Mouse (Mus musculus): ENCODE data around the gene Cbr2. TPM values are rescaled to one million over a fixed set of nuclear protein-coding genes. Genes with fewer than 3 reads are reported as not detected.

Cbr2 gene
- polyA plus RNA-seq, 1 experiment from 2014 or later: 112 TPM

Other genes with a start within 250 kb of the Cbr2 start
- gene Mrpl12, start 247.5 kb downstream of the Cbr2 start, polyA plus RNA-seq (2015; fragmentation: Nextera tagmentation; extraction: Ambion mirVana): 140 and 145 TPM in 2 replicates
- gene Slc25a10, start 240.3 kb downstream of the Cbr2 start, polyA plus RNA-seq (2015; fragmentation: Nextera tagmentation; extraction: Ambion mirVana): 73.9 and 75.8 TPM in 2 replicates
- gene Gcgr, start 201.4 kb downstream of the Cbr2 start, polyA plus RNA-seq (2015; fragmentation: Nextera tagmentation; extraction: Ambion mirVana): 2.2 and 3.0 TPM in 2 replicates
- gene Mcrip1, start 182.4 kb downstream of the Cbr2 start, polyA plus RNA-seq (2015; fragmentation: Nextera tagmentation; extraction: Ambion mirVana): 152 and 171 TPM in 2 replicates
- gene Ppp1r27, start 181.0 kb downstream of the Cbr2 start, polyA plus RNA-seq (2015; fragmentation: Nextera tagmentation; extraction: Ambion mirVana): 2.9 TPM in 1 of 2 replicates, not detected in the other
- 1,026 and 1,183 TPM in 2 replicates for gene P4hb, start 158.9 kb downstream of the Cbr2 start, polyA plus RNA-seq (2015; fragmentation: Nextera tagmentation; extraction: Ambion mirVana)
- gene Arhgdia, start 150.5 kb downstream of the Cbr2 start, polyA plus RNA-seq (2015; fragmentation: Nextera tagmentation; extraction: Ambion mirVana): 543 and 584 TPM in 2 replicates
- 37.0 and 55.5 TPM in 2 replicates for gene Alyref, start 133.7 kb downstream of the Cbr2 start, polyA plus RNA-seq (2015; fragmentation: Nextera tagmentation; extraction: Ambion mirVana)
- gene Anapc11, start 133.7 kb downstream of the Cbr2 start, polyA plus RNA-seq (2015; fragmentation: Nextera tagmentation; extraction: Ambion mirVana): 176 and 181 TPM in 2 replicates
- gene Npb, start 123.6 kb downstream of the Cbr2 start, polyA plus RNA-seq (2015; fragmentation: Nextera tagmentation; extraction: Ambion mirVana): 14.9 and 19.1 TPM in 2 replicates
- gene Pcyt2, start 114.2 kb downstream of the Cbr2 start, polyA plus RNA-seq (2015; fragmentation: Nextera tagmentation; extraction: Ambion mirVana): 185 and 197 TPM in 2 replicates
- 36.6 and 37.7 TPM in 2 replicates for gene Sirt7, start 106.9 kb downstream of the Cbr2 start, polyA plus RNA-seq (2015; fragmentation: Nextera tagmentation; extraction: Ambion mirVana)
- gene Mafg, start 98.5 kb downstream of the Cbr2 start, polyA plus RNA-seq (2015; fragmentation: Nextera tagmentation; extraction: Ambion mirVana): 19.5 and 22.1 TPM in 2 replicates
- gene Pycr1, start 88.3 kb downstream of the Cbr2 start, polyA plus RNA-seq (2015; fragmentation: Nextera tagmentation; extraction: Ambion mirVana): 37.8 and 38.0 TPM in 2 replicates
- gene Myadml2, start 84.0 kb downstream of the Cbr2 start, polyA plus RNA-seq (2015; fragmentation: Nextera tagmentation; extraction: Ambion mirVana): 1.4 TPM in 1 of 2 replicates, not detected in the other
- 2.1 and 2.5 TPM in 2 replicates for gene Notum, start 70.9 kb downstream of the Cbr2 start, polyA plus RNA-seq (2015; fragmentation: Nextera tagmentation; extraction: Ambion mirVana)
- 102 and 104 TPM in 2 replicates for gene Aspscr1, start 59.1 kb downstream of the Cbr2 start, polyA plus RNA-seq (2015; fragmentation: Nextera tagmentation; extraction: Ambion mirVana)
- gene Cenpx, start 18.4 kb downstream of the Cbr2 start, polyA plus RNA-seq (2015; fragmentation: Nextera tagmentation; extraction: Ambion mirVana): 138 and 153 TPM in 2 replicates
- gene Lrrc45, start 18.2 kb downstream of the Cbr2 start, polyA plus RNA-seq (2015; fragmentation: Nextera tagmentation; extraction: Ambion mirVana): 59.1 and 62.9 TPM in 2 replicates
- 34.6 and 35.3 TPM in 2 replicates for gene Rac3, start 10.6 kb downstream of the Cbr2 start, polyA plus RNA-seq (2015; fragmentation: Nextera tagmentation; extraction: Ambion mirVana)
- 43.0 and 46.0 TPM in 2 replicates for gene Dcxr, start 4.8 kb downstream of the Cbr2 start, polyA plus RNA-seq (2015; fragmentation: Nextera tagmentation; extraction: Ambion mirVana)
- gene Hmga1b, start 30.7 kb upstream of the Cbr2 start, polyA plus RNA-seq (2015; fragmentation: Nextera tagmentation; extraction: Ambion mirVana): 3.9 and 8.1 TPM in 2 replicates
- gene Rfng, start 52.1 kb upstream of the Cbr2 start, polyA plus RNA-seq (2015; fragmentation: Nextera tagmentation; extraction: Ambion mirVana): 41.1 and 43.8 TPM in 2 replicates
- gene Gps1, start 52.2 kb upstream of the Cbr2 start, polyA plus RNA-seq (2015; fragmentation: Nextera tagmentation; extraction: Ambion mirVana): 166 and 167 TPM in 2 replicates
- gene Dus1l, start 64.3 kb upstream of the Cbr2 start, polyA plus RNA-seq (2015; fragmentation: Nextera tagmentation; extraction: Ambion mirVana): 60.6 and 69.3 TPM in 2 replicates
- 51.9 and 55.3 TPM in 2 replicates for gene Fasn, start 92.4 kb upstream of the Cbr2 start, polyA plus RNA-seq (2015; fragmentation: Nextera tagmentation; extraction: Ambion mirVana)
- 5.2 and 5.3 TPM in 2 replicates for gene Ccdc57, start 200.8 kb upstream of the Cbr2 start, polyA plus RNA-seq (2015; fragmentation: Nextera tagmentation; extraction: Ambion mirVana)
- gene Slc16a3, start 216.4 kb upstream of the Cbr2 start, polyA plus RNA-seq (2015; fragmentation: Nextera tagmentation; extraction: Ambion mirVana): 53.5 and 64.3 TPM in 2 replicates